Mouse (Mus musculus) small intestine, adult 10 weeks (tissue): ENCODE results near the gene Fcrl6. TPM values are rescaled to one million over a fixed set of nuclear protein-coding genes. Genes with fewer than 3 reads are reported as not detected.

Source experiments
- polyA plus RNA-seq: library from polyadenylated mRNA; stranded (reverse); fragments of 350-450 nt; fragmentation: Illumina TruSeq; extraction: RNeasy Lipid Tissue Mini Kit (QIAGEN cat#74804); gene quantifications from one replicate; pipeline ENCODE4 v1.2.3, GENCODE M21; 2014; ENCODE audit warnings: low replicate concordance

Fcrl6 gene
- polyA plus RNA-seq: not detected

DNA sequence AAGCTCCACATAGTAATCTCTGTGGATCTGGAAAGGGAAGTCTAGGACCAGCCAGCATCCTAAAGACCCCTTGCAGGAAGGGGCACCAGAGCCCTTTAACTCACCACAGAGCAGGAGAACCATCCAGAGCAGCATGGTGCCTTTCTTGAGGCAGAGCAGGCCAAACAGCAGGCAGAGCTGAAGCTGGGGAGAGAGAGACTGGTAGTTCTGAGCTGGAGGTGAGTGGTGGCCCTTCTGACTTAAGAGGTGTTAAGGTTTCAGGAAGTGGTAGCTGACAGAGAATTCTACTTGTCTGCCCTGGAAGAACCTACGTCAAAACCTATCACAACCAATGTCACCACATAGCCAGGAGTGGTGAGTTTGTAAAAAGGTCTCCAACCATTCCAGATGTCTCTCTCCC, at the start of gene Fcrl6:
Fcrl6 (minus strand) TSS at position 226 of the 400 bp plus-strand sequence.

DNA sequence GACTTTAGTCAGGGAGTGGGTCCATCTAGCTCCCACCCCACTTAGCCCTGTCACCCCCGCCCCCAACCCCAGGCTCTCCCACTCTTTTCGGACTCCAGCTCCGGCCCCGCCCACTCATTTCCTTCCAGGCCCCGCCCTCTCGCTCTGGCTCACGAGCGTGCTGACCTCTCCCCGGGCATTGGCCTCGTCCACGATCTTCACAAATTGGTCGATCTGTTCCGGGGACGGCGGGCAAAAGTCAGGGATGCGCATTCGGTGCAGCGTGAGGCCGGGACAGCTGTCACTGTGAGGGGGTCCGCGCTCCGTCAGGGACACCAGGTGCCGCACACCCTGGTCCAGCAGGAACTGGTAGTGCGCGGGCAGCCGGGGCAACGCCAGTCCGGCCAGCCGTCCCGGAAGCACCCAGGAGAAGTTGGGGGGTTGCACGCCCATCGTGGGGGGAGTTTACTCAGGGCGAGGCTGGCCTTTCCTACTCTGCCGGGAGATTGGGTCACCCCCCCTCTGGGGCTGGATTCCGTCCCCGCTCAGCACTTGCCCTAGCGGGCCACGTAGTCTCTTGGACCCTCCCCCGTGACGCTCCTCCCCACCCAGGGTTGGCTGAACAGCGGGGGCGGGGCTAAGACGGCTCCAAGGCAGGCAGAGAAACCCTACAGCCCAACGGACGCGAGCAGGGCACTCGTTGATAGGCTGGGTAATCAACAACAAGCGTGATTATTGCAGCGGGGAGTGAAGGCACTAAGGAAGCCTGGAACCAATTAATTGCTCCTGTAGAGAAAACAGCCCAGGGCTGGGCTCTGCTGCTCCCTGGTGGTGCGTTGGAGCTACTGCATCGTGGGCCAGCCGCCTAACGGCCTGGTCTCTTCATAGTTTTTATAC, 30.3 kb upstream of the Fcrl6 start, which contains the start of gene Dusp23:
Dusp23 (minus strand) TSS at position 512 of the 876 bp plus-strand sequence.

DNA sequence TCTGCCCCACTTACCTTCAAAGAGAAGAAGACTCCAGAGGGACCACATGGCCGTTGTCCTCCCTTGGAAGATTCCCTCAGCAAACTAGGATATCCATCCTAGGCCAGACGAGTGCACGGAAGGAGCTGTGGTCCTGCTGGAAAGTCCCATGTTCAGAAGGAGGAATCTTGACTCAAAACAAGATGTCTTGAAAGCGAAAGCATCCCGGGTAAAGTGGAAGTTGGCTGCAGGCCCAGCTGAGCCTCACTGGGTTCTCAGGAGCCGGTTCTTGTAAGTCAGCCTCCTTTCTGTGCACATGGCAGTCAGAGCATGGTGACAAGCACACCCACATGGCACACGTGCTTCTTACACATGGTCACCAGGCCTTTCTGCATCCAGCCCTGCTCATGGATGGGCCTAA, 12.0 kb downstream of the Fcrl6 start, which contains the start of gene Slamf8:
Slamf8 (minus strand) TSS at position 184 of the 400 bp plus-strand sequence.

DNA sequence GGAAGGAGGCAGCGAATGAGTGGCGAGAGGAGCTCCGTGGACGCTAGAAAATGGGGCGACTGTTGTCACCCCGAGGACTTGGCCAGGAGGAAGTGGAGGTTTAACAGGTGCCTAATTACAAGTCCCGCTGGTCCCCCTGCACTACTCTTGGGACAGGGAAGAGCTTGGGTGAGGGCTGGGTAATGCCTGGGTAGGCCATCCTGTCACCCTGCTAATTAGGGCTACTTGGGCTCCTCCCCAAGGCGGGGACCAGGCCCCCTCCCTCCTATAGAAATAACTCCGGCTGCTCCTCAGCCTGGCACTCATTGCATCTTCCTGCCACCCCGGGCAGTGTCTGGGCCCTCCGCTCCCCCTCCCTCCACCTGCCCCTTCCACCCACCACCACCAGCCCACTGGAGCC, 46.7 kb downstream of the Fcrl6 start, which contains the start of gene Vsig8:
Vsig8 (plus strand) TSS at position 301 of the 400 bp plus-strand sequence.

Other genes with a start within 250 kb of the Fcrl6 start
- gene Pigm, start 226.0 kb downstream of the Fcrl6 start, polyA plus RNA-seq: 25.7 TPM
- 0.67 TPM for gene Slamf9, start 127.2 kb downstream of the Fcrl6 start, polyA plus RNA-seq
- 3.3 TPM for gene Igsf9, start 120.8 kb downstream of the Fcrl6 start, polyA plus RNA-seq
- 38.2 TPM for gene Tagln2, start 102.5 kb downstream of the Fcrl6 start, polyA plus RNA-seq
- gene Cfap45, start 81.8 kb downstream of the Fcrl6 start, polyA plus RNA-seq: not detected
- gene Vsig8, start 46.6 kb downstream of the Fcrl6 start, polyA plus RNA-seq: not detected
- 2.0 TPM for gene Slamf8, start 12.0 kb downstream of the Fcrl6 start, polyA plus RNA-seq
- 2.3 TPM for gene Dusp23, start 30.4 kb upstream of the Fcrl6 start, polyA plus RNA-seq
- 4.2 TPM for gene Crp, start 95.5 kb upstream of the Fcrl6 start, polyA plus RNA-seq